Mouse (Mus musculus): ENCODE measurements around the gene Lamtor3. TPM values are rescaled to one million over a fixed set of nuclear protein-coding genes. Genes with fewer than 3 reads are reported as not detected.
"Not testable (repeated sequence)": the region's sequence is repeated elsewhere in the genome, so short reads cannot be mapped to it uniquely, and the experiment has no call there.

Lamtor3 gene
- total RNA-seq, 2 experiments from 2014 or later = 45.0 to 47.8 TPM

DNA sequence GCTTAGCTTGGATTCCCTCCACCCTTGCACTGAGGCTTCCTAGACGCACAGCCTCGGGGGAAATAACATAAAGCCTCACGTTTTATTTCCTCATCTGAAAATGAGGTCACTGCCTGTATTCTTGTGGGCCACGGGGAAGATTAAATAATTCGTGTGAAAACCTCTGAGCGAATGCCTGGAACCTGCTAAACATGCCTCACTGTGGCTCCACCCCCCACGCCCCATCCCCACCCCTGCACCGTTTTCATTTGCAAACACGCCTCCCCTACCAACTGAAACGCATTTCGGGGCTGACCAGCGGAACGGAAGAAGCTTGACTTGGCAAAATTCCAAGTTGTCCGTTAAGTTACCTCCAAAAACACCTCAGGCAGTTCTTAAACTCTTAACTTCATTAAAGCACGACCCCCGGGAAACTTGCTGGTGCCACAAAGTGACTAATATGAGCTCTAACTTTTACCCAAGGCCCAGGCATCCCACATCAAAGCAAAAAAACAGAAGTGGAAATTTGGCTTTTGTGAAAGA is 37.3 kb downstream of the Lamtor3 start:
- ATAC-seq (replicated peaks; ENCODE audit: low FRiP score, poor library complexity, severe bottlenecking) = peak; percentile 26; the same call in 1 of the 2 replicates

DNA sequence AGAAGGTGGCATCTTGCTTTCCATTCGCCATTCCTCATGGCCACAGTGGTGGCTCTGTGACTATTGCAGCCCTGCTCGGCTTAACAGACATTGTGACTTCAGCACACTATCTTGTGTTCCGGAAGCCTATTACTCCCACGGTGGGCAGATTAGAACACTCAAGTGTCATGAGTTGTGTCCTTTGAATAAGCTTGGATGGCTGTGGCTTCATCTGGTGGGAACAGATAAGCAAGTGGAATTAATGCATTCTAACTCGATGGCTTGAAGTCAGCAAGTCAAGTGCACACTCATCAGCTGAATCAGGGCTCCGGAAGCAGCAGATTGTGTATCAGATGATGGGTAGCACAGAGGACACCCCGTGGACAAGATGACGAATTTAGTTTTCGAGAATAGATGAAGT is 39.6 kb downstream of the Lamtor3 start:
- peak; percentile 82 for ATAC-seq (replicated peaks; ENCODE audit: low FRiP score, poor library complexity, severe bottlenecking)

DNA sequence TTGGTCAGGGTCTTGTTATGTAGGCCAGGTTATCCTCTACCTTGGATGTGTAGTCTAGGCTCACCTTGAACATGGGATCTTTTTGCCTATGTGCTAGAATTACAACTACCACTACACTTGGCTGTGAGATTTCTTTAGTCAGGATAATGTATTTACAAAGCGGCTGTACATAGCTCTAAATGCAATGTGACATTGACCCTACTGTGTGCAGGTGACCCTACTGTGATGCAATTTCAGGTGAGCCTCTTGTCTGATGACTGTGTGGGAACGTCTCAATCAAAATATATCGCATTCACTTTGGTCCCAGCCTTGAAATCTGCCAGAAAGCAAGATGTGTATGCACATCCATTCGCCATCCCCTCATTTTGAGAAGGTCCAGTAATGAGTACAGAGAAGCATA is 40.0 kb downstream of the Lamtor3 start:
- no peak for ATAC-seq (replicated peaks; ENCODE audit: low FRiP score, poor library complexity, severe bottlenecking)

DNA sequence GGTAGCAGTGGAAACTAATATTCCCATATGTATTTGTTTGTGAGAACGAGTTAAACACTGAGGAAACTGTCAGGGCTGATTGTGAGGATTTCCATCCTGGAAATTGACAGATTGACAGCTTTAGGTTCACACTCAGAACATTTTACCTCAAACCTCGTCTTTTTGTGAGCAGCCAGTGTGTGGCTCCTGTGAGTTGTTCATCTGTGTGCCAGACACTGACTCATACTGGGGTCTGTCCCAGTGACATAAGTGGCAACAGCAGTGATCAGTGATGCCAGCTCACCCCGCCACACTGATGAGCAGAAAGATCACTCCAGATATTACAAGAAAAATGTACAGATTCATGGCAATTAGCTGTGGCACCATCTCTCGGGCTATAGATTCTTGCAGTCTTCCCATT is 41.1 kb downstream of the Lamtor3 start:
- no peak for ATAC-seq (replicated peaks; ENCODE audit: low FRiP score, poor library complexity, severe bottlenecking)

DNA sequence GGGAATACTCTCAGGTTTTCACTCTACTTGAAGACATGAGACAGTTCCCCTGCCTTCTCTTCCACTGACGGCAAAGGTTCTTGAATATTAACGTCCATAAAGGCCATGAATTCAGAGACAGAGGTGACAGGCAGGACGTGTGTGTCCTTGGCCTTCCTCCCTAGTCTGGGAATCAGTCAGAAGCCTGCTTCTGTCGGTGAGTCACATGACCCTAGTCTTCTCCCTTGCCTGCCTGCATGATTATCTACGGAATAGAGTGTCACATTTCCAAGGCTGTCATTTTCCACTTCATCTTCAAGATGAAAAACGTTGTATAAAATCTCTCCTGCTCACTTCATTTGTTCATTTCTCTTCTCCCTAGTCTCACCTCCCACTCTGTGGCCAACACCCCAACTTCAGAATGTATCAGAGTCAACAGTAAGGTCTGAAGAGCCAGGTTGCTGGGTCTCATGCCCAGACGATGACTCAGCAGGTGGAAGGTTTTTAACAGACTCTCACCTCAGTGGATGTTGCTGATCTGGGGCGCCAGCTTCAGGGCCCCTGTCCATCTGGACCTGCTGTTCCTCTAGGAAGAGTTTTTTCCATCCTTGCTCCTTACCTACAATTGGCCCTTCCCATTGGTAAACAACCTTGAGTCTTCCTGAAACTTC is 43.6 kb downstream of the Lamtor3 start:
- ATAC-seq (replicated peaks; ENCODE audit: low FRiP score, poor library complexity, severe bottlenecking) = peak; percentile 75

DNA sequence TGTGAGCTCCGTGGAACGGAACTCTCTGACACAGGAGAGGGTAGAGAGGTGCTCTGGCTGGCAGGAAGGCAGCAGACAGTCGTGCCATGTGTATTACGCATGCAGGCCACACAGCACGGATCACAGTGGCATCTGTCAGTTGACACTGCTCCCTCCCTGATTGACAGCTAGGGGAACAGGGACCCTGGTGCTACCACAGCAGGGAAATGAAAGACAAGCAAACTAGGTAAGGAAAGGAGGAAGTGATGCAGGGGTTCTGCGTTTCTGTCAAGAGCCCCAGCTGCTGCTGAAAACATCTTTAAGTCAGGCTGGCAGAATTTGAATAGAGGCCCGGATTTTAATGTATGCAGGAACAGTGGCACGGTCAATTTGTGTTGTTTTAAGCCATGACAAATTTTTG is 45.2 kb downstream of the Lamtor3 start:
- no peak for ATAC-seq (replicated peaks; ENCODE audit: low FRiP score, poor library complexity, severe bottlenecking)

DNA sequence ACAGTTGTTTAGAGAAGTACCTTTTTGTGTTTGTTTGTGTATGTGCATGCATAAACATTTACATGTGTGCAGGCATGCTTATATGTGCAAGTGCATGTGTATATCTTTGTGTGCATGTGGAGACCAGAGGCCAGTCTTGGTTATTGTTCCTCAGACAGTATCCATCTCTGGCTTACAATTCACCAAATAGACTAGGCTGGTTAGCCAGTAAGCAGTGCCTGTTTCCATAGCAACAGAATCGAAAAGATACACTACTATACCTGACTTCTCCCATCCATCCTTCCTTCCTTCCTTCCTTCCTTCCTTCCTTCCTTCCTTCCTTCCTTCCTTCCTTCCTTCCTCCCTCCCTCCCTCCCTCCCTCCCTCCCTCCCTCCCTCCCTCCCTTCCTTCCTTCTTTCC is 45.7 kb downstream of the Lamtor3 start:
- not testable (repeated sequence) for ATAC-seq (replicated peaks; ENCODE audit: low FRiP score, poor library complexity, severe bottlenecking)

DNA sequence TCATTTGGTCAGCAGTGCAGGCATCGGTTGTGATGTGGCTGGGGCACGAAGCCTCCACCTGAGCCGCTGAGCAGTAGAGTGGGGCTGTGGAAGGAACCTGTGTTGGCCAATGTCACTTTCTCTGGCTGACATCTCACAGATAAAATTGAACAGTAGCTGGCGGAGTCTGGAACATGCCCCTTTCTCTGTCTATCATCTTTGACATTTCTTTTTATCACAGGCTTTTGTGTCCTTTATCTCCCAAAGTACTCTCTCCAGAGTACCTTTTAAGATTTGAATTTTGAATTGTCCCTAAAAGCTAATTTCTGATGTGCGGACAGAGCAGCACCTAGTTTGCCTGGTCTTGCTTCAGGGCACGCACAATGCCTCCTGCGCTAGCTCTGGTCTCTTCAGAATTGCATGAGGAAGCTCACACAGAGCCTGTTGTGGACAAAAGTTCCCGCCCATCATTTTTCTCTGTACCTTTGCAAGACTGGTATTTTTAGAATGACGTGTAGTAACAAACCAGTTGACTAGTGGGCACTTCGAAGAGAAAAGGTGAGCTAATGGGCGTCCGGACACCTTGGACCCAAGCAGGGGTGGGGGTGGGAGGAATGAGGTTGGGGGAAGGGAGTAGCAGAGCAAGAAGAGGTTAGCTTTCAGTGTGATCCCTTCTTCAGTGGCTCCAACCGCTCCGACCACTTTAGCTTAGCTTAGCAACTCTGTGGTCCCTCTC is 50.0 kb downstream of the Lamtor3 start:
- ATAC-seq (replicated peaks; ENCODE audit: low FRiP score, poor library complexity, severe bottlenecking) = no peak; the same call in none of the 2 replicates

DNA sequence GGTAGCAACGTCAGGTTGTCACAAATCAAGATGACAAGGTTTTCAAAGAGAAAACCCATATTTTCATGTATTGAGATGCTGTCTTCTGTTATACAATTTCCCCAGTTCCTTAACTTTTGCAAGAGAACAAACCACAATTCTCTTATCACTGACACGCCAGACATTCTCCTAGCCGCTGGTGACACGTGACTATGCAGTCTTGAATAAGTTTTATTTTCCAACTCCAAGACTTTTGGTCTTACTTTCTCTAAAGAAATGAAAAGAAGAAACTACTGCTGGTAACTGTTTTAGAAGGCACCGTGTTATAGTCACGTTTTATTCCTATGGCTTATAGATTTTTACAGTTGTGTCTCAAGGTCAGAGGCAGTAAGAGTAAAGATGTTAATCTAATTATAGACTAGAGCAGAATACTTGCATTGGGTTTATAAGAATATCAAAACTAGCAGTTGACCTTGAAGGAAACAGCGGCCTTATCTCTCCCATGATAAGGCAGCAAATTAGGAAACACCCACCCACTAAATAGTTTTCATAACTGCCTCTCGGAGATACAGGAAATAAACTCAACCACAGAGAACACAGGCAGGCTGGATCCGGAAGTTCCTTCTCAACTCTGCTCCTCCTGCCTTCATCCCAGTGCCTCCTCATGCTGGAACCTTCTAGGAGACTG is 50.6 kb downstream of the Lamtor3 start:
- ATAC-seq (replicated peaks; ENCODE audit: low FRiP score, poor library complexity, severe bottlenecking) = peak; percentile 56

DNA sequence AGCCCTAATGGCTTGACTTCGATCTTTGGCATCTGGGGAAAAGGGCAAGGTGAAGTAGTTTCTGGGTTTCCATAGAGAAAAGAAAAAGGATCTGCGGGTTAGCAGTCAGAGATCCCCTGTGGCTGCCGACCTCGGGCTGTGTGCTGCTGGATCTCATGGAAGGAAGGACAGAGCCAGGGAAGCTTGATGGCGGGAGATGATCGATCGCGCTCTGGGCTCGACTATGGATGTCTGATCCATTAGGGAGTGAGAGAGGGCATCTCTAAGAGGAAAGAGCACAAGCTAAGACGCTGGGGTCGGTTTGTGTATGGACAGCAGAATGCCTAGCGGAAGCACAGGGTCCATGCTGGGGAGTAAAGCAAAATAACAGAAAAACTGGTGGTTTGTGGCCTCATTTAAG is 51.6 kb downstream of the Lamtor3 start:
- peak; percentile 27 for ATAC-seq (replicated peaks; ENCODE audit: low FRiP score, poor library complexity, severe bottlenecking)

DNA sequence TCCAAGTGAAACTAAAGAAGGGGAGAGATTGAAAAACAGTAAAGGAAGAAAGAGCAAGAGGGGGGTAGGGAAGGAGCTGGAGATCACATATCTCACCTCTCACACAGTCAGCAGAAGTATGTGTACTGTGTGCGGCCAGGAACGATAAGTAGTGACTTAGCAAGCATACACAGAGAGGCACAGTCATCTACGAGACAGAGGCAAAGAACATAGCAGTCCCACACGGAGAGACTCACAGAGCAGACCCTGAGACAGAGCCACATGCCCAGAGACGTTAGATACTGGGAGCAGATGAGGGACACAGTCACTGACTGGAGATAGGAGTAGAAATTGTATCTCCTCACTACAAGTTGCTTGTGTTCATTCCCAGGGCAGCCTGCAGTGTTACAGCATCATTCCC is 53.9 kb downstream of the Lamtor3 start:
- peak; percentile 65 for ATAC-seq (replicated peaks; ENCODE audit: low FRiP score, poor library complexity, severe bottlenecking)

DNA sequence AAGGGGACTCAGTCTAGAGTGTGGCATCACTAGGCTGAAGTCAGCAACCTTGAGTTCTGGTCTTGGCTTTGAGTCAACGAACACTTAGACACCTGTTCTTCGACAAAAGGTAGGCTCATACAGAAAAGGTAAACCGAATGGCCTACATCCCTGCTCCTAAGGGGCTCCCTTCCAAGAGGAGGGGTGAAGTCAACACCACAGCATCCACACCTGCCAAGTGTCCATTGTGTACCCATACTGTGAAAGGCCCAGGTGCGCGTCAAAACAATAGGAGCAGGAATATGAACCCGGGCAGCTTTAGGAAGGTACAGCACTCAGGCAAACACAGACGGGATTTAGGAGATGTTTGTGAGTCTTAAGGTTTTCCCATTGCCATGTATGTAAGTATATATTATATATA is 54.7 kb downstream of the Lamtor3 start:
- no peak for ATAC-seq (replicated peaks; ENCODE audit: low FRiP score, poor library complexity, severe bottlenecking)

DNA sequence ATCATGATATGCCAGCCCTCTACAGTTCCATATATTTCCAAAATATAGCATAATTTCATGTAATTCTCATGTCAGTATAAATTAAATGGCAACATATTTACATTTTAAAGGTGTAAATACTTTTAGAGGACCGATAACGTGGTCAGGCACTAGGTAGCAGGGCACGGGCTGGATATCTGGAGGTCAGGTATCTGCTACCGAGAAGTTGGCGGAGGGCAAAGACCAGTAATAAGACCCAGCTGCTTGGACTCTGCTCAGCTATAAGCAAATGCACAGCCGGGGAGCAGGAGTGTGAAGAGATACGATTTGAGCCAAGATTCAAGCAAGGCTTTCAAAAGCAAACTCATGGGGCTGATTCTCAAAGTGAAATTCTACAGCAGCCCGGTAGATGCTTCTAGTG is 56.0 kb downstream of the Lamtor3 start:
- no peak for ATAC-seq (replicated peaks; ENCODE audit: low FRiP score, poor library complexity, severe bottlenecking)

DNA sequence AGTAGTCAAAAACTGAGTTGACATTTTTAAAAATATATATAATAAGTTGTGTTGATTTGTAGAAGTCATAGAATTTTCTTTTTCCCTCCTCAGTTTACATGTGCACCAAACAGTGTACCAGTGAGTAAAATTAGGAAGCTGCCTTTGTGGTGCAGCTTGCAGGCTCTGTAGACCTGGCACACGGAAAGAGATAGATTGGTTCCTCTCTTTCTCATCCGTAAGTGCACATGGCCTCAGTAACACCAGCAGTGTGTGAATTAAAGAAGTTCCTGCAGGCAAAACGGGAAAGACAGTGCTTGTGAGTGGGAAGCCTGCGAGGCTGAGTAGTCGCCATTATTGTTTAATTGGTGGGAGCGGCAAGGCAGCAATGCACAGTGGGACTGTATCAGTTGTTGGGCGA is 57.1 kb downstream of the Lamtor3 start:
- no peak for ATAC-seq (replicated peaks; ENCODE audit: low FRiP score, poor library complexity, severe bottlenecking)

DNA sequence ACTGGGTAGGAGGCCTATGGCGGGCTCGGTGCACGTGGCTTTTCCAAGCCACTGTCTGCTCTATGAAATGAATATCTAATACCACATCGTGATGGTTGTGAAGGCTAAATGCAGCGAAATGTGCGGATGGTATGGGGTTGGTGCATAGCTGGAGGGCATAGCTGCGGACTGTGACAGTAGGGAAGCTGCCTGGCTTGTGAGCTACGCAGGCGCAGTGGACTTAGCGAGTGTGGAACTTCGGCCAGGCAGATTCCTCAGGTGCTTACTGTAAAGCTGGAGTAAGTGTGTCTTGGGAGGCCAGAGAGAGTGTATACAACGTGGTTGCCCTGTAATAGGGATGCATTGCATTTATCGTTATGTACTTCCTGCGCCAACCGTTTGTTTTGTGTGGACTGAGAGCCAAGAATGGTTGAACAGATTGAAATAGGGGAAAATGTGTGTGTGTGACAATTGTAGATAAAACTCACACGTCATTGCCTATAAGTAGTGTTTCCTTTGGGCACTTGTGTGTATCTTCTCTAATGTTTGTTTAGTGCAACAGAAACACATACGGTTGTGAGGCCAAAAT is 57.6 kb downstream of the Lamtor3 start:
- ATAC-seq (replicated peaks; ENCODE audit: low FRiP score, poor library complexity, severe bottlenecking) = no peak

DNA sequence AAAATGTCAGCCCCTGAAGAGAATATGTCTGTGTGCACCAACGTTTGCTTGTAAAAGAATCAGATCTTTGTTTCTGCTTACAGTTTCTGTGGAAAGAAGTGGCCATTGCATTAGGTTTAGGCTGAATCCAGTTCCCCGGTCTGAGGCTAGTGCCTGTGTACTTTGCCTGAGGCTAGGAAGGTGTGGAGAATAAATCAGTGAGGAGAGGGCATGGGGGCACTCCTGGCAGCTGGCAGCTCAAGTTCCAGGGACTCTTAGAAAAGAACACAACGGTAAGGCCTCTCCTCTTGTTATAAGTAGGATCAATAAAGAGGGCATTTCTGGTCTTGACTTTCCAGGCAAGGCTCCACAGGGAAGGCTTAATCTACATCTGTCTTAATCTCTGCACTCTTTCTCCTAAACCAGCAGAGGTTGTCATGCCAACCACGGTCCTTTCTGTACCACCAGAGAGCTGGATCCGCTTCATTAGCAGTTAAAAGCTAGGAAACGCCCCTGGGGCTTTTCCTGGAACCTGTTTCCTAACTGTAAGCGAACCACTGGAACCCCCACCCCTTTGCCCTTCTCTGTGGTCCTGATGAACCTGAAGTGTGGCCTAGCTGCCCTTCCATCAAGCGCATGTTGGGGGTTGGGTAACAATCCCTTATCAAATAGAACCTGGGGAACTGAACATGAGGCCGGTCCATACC is 58.8 kb downstream of the Lamtor3 start:
- no peak for ATAC-seq (replicated peaks; ENCODE audit: low FRiP score, poor library complexity, severe bottlenecking)

DNA sequence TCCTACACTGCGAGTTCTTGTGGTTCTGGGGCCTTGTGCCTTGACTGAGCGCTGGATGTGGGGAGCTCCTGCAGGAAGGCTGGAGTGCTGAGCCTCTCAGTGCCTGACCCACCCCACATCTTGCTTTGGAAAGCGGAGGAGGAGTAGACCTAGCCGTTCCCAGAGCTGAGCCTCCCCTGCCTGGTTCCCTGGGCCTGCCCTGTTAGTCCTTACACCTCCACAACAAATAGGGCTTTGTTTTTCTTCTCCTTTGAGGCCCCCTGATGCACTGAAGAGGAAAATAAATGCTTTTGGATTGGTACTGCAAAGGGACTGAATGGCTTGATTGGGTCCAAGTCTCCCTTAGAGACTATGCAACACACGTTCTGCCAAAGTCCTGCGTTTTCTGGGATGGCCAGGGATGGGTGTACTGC is 59.3 kb downstream of the Lamtor3 start:
- ATAC-seq (replicated peaks; ENCODE audit: low FRiP score, poor library complexity, severe bottlenecking) = no peak

DNA sequence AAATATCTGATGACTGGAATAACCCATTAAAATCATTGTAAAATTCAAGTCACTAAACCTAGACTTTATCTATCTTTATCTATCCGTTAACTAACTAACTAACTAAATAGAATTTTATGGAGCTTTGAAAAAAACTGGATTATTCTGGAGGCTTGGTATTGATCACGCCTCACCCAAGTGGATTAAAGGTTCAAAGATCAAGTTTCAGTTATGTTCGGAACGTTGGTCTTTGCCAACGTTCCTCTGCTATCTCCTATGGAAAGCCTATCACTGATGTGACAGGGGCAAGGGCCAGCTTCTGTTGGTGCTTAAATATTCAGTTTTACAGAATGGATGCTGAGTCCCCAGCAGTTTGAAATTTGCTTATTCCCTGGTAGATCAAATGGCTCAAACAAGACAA is 59.9 kb downstream of the Lamtor3 start:
- ATAC-seq (replicated peaks; ENCODE audit: low FRiP score, poor library complexity, severe bottlenecking) = no peak

Data from erythroblast, adult 5-6 weeks (primary cell).